Mouse (Mus musculus) mature B cell (primary cell): ENCODE results near the gene Cacng2.

Source experiments
- in situ Hi-C: fragments of 300-500 bp; cut with MboI; formaldehyde crosslinking; loops from 2 replicates; pipeline ENCODE4 v1.14.3; 2019

The Cacng2 gene

GRCm38 (mm10) chr15:77949061-77949460, 170.8 kb downstream of the Cacng2 start:
- in situ Hi-C loops: no loop called here

GRCm38 (mm10) chr15:77945711-77946110, 174.1 kb downstream of the Cacng2 start:
- in situ Hi-C loops: no loop called here
